Mouse (Mus musculus) megakaryocyte, embryonic 14.5 days (primary cell): ENCODE measurements at regions not wholly inside any gene's neighbourhood (a gene's known extent, or its start where the extent isn't known, plus 50 kb on each side); places are given as distances from the start of the nearest gene placed in this dataset.
A peak's percentile ranks its signal among the peaks of the same experiment; 100 is the strongest.

Experiments used
- H3K27me3 ChIP-seq: replicated peaks from 2 replicates; pipeline ENCODE3; 2012; ENCODE audit warnings: inconsistent platforms
- H3K36me3 ChIP-seq: replicated peaks from 2 replicates; pipeline ENCODE3; 2012; ENCODE audit warnings: low read length, inconsistent platforms, mixed read lengths
- H3K4me1 ChIP-seq: 2 replicates; pipeline ENCODE4 v1.6.1; 2012; ENCODE audit warnings: inconsistent platforms
- H3K4me3 ChIP-seq: replicated peaks from 2 replicates; pipeline ENCODE3; 2012; ENCODE audit warnings: moderate library complexity, mild to moderate bottlenecking, inconsistent platforms
- H3K9me3 ChIP-seq: 2 replicates; pipeline ENCODE4 v1.6.1; 2012; ENCODE audit warnings: inconsistent platforms
- FLI1 ChIP-seq: IDR thresholded peaks from 2 replicates; pipeline ENCODE4 v1.6.1; 2012; ENCODE audit warnings: low read length, inconsistent platforms, mixed read lengths
- GATA1 ChIP-seq: IDR thresholded peaks from 3 replicates; pipeline ENCODE4 v1.6.1; 2012; ENCODE audit warnings: mixed read lengths, low read length, inconsistent platforms, borderline replicate concordance

- Histone ChIP-seq H3K36me3 (no peaks in the 10 kb centered on the region), H3K4me3 (no peak overlapping the region), H3K9me3 (no peaks in the 10 kb centered on the region), H3K4me1 (no peaks in the 10 kb centered on the region), H3K27me3 (no peaks in the 10 kb centered on the region)
- TF ChIP-seq GATA1 (no peak), FLI1 (no peak)
These were observed 318.6 kb downstream of the Serpinb8 start for GRCm38 (mm10) chr1:107908236-107909063.

- no peaks in the 10 kb centered on the region for H3K9me3 ChIP-seq
- H3K36me3 ChIP-seq: no peaks in the 10 kb centered on the region
- no peak for TF ChIP-seq FLI1
- TF ChIP-seq GATA1: no peak
- no peak overlapping the region for H3K4me3 ChIP-seq
- H3K4me1 ChIP-seq: no peaks in the 10 kb centered on the region
- H3K27me3 ChIP-seq: no peaks in the 10 kb centered on the region
These were observed 325.1 kb downstream of the Serpinb8 start for GRCm38 (mm10) chr1:107914671-107915590.

- H3K9me3 ChIP-seq: no peaks in the 10 kb centered on the region
- no peaks in the 10 kb centered on the region for H3K27me3 ChIP-seq
- H3K4me1 ChIP-seq: no peaks in the 10 kb centered on the region
- TF ChIP-seq FLI1 (no peak), GATA1 (no peak)
- no peak overlapping the region for H3K4me3 ChIP-seq
- no peaks in the 10 kb centered on the region for H3K36me3 ChIP-seq
These were observed 327.2 kb downstream of the Serpinb8 start for GRCm38 (mm10) chr1:107917037-107917436.

GRCm38 (mm10) chr1:107941601-107942270, 351.9 kb downstream of the Serpinb8 start:
- TF ChIP-seq GATA1 (no peak), FLI1 (no peak)
- no peaks in the 10 kb centered on the region for H3K9me3 ChIP-seq
- H3K36me3 ChIP-seq: no peaks in the 10 kb centered on the region
- no peaks in the 10 kb centered on the region for H3K27me3 ChIP-seq
- H3K4me1 ChIP-seq: no peaks in the 10 kb centered on the region
- H3K4me3 ChIP-seq: no peak overlapping the region

- TF ChIP-seq FLI1: no peak
- no peak for TF ChIP-seq GATA1
- Histone ChIP-seq H3K36me3 (no peaks in the 10 kb centered on the region), H3K4me1 (no peaks in the 10 kb centered on the region)
These were observed 356.6 kb downstream of the Serpinb8 start for GRCm38 (mm10) chr1:107946204-107946939.

GRCm38 (mm10) chr1:107950396-107950795, 360.6 kb downstream of the Serpinb8 start:
- no peak for TF ChIP-seq GATA1
- Histone ChIP-seq H3K27me3 (no peaks in the 10 kb centered on the region), H3K36me3 (no peaks in the 10 kb centered on the region), H3K4me3 (peak overlapping the region; percentile 10), H3K4me1 (no peaks in the 10 kb centered on the region), H3K9me3 (no peaks in the 10 kb centered on the region)

More at GRCm38 (mm10) chr1:107946204-107946939, 356.6 kb downstream of the Serpinb8 start:
- no peak overlapping the region for H3K4me3 ChIP-seq
- H3K9me3 ChIP-seq: no peaks in the 10 kb centered on the region
- H3K27me3 ChIP-seq: no peaks in the 10 kb centered on the region

GRCm38 (mm10) chr1:107961009-107961408, 371.2 kb downstream of the Serpinb8 start:
- H3K9me3 ChIP-seq: no peaks in the 10 kb centered on the region
- no peak for TF ChIP-seq GATA1
- TF ChIP-seq FLI1: no peak
- H3K4me1 ChIP-seq: no peaks in the 10 kb centered on the region
- no peaks in the 10 kb centered on the region for H3K27me3 ChIP-seq
- H3K36me3 ChIP-seq: no peaks in the 10 kb centered on the region
- no peak overlapping the region for H3K4me3 ChIP-seq

- Histone ChIP-seq H3K4me3 (no peak overlapping the region), H3K9me3 (peaks cover 7% of the 10 kb centered on the region; the same call in 1 of the 2 replicates), H3K36me3 (no peaks in the 10 kb centered on the region), H3K4me1 (no peaks in the 10 kb centered on the region), H3K27me3 (no peaks in the 10 kb centered on the region)
- no peak for TF ChIP-seq GATA1
- TF ChIP-seq FLI1: no peak
These were observed 386.0 kb downstream of the Serpinb8 start for GRCm38 (mm10) chr1:107975626-107976335.

- Histone ChIP-seq H3K9me3 (peaks cover 9% of the 10 kb centered on the region), H3K27me3 (no peaks in the 10 kb centered on the region), H3K4me1 (no peaks in the 10 kb centered on the region), H3K36me3 (no peaks in the 10 kb centered on the region), H3K4me3 (no peak overlapping the region)
- no peak for TF ChIP-seq GATA1
- TF ChIP-seq FLI1: no peak
These were observed 387.9 kb downstream of the Serpinb8 start for GRCm38 (mm10) chr1:107977686-107978085.
